Mouse (Mus musculus): ENCODE measurements at regions not wholly inside any gene's neighbourhood (a gene's known extent, or its start where the extent isn't known, plus 50 kb on each side); places are given as distances from the start of the nearest gene placed in this dataset.
"Not testable (repeated sequence)": the region's sequence is repeated elsewhere in the genome, so short reads cannot be mapped to it uniquely, and the experiment has no call there.

DNA sequence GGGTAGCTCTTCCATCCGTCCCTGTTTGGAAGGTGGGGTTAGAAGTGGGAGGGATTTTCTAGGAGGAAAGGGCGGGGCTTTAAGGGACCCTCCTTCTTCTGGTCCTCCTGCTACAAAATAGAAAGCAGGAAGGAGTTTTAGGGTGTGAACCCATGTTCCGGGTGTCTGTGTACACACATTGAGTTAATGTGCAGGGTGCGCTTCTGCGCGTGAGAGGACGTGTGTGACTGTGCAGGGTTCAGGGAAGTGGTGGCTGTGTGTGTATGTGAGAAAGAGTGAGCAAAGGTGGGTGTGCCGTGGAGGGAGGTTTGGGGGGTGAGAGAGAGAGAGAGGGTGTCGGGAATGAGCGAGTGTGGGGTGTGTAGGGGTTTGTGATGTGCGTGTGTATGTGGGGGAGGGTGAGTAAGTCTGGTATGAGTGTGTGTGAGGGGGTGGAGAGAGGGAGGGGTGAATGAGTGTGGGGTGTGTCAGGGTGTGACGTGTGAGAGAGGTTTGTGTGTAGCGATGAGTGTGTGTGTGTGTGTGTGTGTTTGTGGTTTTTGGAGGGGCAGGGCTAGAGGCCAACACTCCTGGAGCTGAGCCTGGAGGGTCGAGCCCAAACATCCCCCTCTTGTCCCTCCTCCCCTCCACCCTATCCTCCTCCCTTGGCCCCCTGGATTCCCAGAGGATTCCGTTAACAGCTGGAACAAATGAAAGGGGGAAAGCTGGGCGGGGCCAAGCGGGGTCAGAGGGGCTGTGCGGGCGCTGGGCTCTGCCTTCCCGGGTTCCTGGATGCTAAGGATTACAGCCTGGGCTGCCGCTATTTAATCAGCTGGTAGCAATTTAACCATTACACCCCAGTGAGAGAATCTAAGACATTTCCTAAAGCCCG is 95.3 kb upstream of the Med13l start:
- DNase-seq (ENCODE audit: low spot score): no peak

- DNase-seq (ENCODE audit: low spot score): no peak
Observed at GRCm38 (mm10) chr5:118465991-118466750, 94.3 kb upstream of the Med13l start.

DNA sequence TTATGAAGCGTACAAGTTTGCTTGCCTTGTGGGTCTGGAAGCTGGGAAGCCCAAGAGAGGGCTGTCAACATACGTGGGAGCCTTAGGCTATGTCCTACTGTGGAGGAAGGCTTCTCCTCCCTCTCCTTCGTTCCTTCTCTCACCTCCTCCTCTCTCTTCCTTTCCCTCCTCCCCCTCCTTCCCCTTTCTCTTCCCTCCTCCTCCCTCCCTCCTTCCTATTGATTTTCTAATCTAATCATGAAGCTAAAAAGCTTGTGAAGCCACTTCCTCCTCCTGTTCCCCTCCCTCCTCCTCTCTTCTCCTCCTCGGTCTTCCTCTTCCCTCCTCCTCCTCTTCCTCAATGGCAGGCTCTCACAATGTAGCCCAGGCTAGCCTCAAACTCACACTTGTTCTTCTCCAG is 91.7 kb upstream of the Med13l start:
- DNase-seq (ENCODE audit: low spot score): no peak

DNA sequence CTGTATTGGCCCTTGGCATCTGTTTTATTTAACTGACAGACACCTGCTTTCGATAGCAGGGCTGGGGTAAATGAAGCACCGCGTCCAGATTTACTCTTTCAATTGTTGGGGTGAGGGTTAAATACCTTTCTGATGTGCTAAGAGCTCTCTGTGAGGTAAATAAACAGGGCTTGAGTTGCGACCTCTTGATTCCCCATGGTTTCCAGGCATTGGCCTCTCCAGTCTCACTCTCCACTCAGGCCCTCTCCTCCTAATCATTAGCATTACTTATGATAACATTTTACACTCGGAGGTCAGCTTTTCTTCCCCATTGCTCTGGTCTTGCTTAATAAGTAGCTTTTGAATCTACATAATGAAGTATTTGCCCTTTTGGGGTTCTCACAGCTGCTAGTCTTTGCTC is 88.9 kb upstream of the Med13l start:
- DNase-seq (ENCODE audit: low spot score): no peak

DNA sequence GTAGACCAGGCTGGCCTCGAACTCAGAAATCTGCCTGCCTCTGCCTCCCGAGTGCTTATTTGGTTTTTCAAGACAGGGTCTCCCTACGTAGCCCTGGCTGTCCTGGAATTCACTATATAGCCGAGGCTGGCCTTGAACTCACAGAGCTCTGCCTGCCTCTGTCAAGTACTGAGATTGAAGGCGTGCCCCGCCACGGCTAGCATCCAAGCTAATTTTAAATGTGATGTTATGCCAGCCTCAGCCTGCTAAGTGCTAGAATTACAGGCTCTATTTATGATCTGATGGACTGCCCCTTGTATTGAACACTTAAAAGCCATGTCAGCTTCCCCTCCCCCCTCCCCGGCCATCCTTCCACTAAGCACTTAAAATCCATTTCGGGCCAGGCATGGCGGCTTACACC is 88.2 kb upstream of the Med13l start:
- DNase-seq (ENCODE audit: low spot score): no peak

- no peak for DNase-seq (ENCODE audit: low spot score)
Observed at GRCm38 (mm10) chr5:118473128-118473730, 87.2 kb upstream of the Med13l start.

DNA sequence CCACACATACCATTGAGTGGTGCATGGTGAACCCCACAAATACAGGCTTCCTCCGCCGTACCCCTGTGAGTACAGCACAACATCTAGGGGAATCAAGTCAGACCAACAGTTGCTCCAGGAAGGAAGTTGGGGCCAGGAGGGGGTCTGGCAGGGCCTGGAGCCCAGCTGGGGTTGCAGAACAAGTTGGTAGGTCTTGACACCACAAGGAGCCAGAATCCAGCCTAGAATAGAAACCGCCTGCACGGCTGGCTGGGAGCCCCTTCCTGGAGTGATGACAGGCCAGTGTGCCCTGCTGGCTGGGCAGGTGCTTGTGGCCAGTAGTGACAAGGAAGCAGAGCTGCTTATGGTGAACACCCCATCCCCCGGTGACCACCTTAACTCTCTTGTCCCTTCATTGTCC is 83.9 kb upstream of the Med13l start:
- DNase-seq (ENCODE audit: low spot score): no peak

DNA sequence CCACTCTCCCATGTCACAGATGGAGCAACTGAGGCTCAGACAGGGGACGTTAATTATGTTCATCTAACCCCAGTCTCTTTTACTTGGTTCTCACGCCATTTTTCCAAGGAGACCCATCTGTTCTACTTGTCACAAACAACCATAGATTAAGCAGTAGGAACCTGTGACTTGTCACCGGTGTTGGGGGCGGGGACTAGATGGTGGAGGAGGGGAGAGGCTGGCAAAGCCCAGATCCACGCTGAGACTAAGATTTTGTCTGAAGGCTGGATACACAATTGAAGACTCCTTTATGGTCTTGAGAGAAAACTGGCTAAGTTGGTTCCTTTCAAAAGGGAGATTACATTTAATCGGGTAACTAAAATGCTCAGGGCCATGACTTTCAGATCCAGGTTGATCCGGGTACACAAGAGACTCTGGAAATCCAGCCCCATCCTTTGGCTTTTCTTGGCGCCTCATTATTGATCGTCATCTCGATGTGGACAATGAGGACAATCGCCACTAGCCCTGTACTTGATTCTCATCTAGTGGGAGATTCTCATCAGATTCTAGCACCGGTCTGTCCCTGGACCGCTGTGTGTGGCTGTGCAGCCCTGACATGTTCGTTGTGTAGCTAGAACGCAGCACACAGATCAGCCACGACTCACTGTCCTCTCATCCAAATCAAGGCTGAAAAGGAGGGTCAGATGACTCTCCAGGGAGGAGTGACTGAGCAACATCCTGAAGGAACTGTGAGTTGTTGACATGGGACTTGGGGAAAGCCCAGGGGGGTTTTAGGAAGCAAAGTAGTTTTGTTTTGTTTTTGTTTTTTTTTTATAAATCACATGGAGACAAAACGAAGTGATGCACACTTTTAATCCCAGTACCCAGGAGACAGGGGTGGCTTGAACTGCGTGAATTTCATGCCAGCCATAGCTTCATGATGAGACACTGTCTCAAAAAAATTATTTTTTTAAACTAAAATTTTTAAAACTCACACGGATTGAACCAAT is 83.1 kb upstream of the Med13l start:
- no peak for DNase-seq (ENCODE audit: low spot score)

DNA sequence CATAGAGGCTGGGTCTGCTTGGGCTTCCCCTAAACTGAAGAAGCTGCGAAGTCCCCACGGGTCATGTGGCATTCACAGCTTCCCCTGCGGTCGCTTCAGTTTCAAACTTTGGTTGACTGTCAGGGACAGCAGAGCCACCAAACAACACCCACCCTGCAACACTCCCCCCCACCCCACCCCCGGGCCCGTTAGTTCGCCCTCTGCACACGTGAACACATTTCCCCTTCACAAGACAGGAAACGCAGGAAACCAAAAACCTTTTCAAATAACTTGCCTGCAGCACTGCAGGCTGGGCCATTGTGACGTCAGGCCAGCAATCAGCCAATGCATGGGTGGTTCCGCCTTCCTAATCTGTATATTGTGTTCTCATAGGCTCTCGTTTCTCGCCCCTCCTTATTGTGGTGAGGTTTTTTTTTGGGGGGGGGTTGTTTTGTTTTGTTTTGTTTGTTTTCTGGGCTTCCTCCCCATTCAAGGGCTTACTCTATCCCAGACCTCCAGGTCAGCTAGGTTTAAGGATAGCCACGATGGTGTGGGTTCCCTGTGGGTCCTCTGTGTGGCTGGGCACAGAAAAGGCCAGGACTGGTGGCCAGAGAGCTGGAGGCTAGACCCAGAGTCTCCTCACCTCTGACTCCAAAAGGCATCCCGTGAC is 82.2 kb upstream of the Med13l start:
- peak; percentile 17 for DNase-seq (ENCODE audit: low spot score)

DNA sequence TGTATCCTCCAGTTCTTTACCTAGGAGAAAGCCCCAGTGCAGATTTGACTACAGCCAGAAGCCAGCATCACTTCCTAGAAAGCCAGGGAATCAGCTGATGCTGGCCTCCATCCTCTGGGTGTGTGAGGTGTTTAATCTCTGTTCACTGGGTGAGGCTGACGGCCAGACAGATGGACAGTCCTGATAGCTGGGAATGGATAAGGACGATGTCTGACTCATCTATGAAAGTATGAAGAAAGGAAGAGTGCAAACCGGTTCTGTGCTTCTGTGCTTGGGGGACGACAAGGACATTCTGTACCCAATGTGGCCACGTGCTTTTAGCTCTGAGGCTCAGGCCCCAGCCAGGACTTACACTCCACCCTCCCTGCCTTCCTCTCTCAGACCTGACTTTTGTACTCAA is 80.5 kb upstream of the Med13l start:
- no peak for DNase-seq (ENCODE audit: low spot score)

- no peak for DNase-seq (ENCODE audit: low spot score)
Observed at GRCm38 (mm10) chr5:118480965-118481793, 79.3 kb upstream of the Med13l start.

GRCm38 (mm10) chr5:118481794-118482049 is 78.8 kb upstream of the Med13l start:
- no peak for DNase-seq (ENCODE audit: low spot score)

GRCm38 (mm10) chr5:118482598-118482997 is 77.9 kb upstream of the Med13l start:
- DNase-seq (ENCODE audit: low spot score): no peak

DNA sequence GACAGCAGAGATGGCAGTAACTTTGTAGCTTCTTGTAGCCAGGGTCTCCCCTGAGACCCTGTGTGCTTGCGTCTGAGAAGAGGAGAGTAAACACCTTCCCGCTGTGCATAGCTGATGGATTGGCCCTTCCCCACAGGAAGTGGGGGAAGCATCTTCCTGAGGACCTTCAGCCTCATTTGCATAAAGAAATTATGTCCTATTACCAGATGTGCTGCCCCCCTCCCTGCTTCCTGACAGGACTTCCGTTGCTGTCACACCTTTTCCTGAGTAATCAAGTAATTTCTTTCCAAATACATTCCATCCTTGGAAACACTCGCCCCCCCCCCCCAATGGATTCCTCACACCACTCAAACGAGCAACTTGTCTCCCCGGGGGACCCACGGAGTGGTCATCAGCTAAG is 77.5 kb upstream of the Med13l start:
- no peak for DNase-seq (ENCODE audit: low spot score)

GRCm38 (mm10) chr5:118483532-118483931 is 76.9 kb upstream of the Med13l start:
- no peak for DNase-seq (ENCODE audit: low spot score)

DNA sequence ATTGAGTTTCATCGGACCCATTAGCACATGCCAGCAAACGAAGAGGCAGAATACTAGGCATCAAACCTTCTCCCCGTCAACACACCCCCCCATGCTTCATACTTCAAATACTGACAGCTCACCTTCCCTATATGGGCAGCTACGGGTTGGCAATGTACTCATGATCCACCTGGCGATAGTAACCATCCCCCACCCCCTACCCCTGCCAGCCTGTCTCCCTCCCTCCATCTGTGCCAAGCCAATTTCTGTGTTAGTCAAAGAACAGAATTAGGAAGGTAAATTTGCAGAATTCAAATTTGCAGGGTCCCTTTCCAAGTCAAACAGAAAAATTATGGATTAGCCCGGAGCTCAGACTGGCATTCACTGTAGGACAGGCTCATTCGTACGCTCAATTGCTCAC is 75.3 kb upstream of the Med13l start:
- DNase-seq (ENCODE audit: low spot score): no peak

- not testable (repeated sequence) for DNase-seq (ENCODE audit: low spot score)
Observed at GRCm38 (mm10) chr5:118492522-118492921, 68.0 kb upstream of the Med13l start.

- DNase-seq (ENCODE audit: low spot score): no peak
Observed at GRCm38 (mm10) chr5:118494649-118495477, 65.6 kb upstream of the Med13l start.

DNA sequence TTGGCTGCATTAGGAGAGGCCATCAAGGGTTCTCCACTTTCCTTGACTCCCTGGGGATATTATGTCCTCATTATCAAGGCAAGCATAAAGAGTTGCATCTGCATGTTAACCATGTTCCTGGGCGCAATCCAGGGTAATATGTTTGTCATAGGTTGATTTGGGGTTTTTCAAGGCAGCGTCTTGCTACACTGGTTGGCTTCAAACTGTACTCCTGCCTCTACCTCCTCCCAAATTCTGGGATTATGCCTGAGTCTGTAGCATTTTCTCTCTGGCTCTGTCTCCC is 65.1 kb upstream of the Med13l start:
- DNase-seq (ENCODE audit: low spot score): no peak

GRCm38 (mm10) chr5:118501624-118502023 is 58.9 kb upstream of the Med13l start:
- no peak for DNase-seq (ENCODE audit: low spot score)
